Mouse (Mus musculus) right cerebral cortex, adult 2 months (tissue): ENCODE data around the gene Chrnb1.

ENCODE experiments used
- DNase-seq, 2 experiments: peaks; one replicate each; pipeline ENCODE4 v3.0.0; 2021 to 2022; ENCODE audit warnings: low spot score in 2 of 2

Gene Chrnb1

DNA sequence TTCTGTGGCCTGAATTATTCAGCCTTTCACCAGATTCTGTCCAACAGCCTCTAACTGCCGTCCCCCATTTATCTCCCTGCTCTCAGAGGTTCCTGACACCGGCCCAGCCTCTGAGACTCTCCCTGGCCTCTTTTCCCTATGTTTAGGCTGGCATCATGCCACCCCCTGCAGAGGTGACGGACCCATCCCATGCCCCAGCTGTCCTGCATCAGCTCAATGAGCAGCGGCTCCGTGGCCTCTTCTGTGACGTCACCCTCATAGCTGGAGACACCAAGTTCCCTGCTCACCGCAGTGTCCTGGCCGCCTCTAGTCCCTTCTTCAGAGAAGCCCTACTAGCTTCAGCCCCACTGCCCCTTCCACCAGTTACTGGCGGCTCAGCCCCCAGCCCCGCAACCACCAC, 20.0 kb downstream of the Chrnb1 start:
- DNase-seq: no peak

DNA sequence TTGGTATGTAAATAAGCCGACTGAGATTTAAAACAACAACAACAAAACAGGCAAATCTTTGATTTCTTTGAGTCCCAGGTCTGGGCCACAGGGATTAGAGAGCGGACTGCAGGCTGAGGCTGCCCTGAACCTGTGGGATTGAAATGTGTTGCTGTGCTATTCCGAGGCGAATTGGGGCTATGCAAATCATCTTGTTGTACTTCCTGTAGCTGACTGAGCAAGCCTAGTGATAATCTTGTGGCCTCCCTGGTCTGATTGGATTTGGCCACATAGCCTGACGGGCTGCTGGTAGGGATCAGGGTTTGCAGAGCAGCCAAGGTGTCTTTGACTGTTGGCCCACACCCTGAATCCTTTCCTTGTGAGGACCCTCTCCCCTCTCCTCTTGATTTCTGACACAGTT, 20.8 kb downstream of the Chrnb1 start:
- DNase-seq: no peak

DNA sequence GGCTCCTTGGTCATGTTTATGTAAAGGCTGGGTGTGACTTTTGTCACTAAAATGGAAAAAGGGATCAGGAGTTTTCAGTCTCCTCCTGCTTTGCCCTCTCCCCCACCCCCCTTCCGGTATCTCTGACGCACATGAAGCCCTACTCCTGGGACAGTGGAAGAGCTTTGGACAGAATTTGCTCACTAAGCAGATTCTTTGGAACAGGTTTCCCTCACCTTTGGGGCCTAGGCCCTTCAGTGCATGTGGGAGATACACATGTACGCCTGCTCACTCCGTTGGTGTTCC, 28.2 kb downstream of the Chrnb1 start:
- no peak for DNase-seq

DNA sequence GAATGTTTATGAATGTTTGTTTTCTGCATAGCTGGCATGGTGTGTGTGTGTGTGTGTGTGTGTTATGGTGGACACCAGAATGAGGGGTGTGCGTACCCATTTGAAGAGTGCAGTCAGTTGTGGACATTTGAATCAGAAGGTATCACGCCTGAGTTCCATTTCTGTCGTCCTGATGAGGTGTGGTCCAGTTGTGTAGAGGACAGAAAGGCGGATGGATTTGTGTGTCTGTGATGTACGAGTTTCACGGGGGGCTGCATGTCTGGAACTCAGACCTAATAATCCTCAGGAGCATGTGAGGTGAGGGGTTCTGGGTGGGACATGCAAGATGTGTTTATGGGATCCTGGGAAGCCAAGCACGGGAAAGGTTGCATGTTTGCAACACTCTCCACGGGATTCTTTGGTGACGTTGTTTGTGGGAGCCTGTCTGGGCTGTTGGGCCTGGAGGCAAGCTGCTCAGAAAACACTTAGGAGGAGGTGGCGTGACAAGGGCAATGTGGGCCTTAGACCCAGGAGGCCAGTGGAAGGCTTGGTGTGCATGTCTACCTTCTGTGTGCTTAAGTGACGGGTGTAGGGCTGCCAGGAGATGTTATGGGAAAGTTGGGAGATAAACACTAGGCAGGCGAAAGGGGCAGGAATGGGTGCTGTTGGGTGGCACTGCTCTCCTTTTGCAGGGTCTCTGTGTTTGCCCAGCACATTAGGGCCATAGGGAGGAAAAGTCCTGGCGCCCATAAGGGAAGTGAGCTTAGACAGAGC, 28.7 kb downstream of the Chrnb1 start:
- no peak for DNase-seq

DNA sequence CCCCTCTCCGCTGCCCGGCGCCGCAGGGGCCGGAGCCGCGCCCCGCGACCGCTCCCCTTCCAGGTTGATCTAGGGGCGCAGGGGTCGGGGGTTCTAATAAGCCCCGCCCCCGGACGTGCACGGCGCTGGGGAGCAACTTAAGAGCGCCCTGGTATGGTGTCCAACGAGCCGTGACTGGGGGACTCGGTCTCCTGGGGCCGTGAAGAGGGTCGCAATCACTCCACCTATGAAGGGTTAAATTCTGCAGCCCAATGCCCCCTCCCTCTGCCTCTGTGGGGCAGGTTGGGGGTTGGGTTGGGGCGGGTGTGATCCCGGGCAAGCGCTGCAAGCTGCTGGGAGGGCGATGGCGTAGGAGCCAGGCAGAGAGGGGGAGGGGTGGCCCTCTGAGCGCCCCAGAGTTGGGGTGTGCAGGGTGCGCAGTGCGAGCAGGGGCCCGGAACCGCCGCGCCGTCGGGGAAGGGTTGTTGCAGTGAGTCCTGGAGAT, 29.6 kb downstream of the Chrnb1 start:
- peak; percentile 69 for DNase-seq

DNA sequence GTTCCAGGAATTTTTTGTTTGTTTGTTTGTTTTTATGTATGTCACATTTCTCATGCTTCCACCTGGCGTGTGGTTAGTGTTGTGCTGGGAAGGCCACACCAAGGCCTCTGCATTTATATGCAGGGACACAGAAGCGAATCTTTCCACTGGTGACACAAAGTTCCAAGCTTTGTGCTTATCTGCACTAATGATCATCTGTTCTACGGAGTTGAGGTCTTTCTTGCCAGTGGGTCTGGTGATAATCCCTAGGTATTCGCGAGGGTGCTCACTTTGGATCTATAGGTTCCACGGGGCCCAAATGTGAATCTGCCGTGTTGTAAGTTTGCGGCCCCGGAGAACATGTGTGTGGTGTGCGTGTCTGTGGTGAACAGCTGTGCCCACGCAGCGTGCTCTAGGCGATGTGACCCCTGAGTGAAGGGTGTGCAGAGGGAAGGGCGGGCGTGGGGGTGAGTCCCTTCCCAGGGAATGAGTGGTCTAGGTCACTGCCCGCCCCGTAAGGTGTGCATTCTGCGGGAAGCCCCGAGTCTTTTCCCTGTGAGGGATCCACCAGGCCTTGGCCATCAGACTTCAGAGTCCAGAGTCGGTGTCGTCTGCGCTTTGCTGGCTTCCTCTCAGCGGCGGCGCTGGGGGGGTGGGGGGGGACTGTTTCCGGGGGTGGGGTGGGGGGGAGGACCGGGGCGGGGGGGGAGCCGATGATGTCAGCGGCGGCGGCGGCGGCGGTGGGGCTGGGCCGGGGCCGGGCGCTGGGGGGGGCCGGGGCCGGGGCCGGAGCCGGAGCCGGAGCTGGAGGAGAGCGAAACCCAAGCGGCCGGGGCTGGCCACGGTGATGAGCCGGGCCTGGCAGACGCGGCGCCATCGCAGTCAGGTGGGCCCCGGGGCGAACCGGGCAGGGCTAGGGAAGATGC, 30.3 kb downstream of the Chrnb1 start, which contains the start of gene Zbtb4:
Gene Zbtb4, plus strand, starts transcription at position 692 of the 905 bp plus-strand sequence.
- DNase-seq: peak in 1 of 2 experiments; percentile 60

DNA sequence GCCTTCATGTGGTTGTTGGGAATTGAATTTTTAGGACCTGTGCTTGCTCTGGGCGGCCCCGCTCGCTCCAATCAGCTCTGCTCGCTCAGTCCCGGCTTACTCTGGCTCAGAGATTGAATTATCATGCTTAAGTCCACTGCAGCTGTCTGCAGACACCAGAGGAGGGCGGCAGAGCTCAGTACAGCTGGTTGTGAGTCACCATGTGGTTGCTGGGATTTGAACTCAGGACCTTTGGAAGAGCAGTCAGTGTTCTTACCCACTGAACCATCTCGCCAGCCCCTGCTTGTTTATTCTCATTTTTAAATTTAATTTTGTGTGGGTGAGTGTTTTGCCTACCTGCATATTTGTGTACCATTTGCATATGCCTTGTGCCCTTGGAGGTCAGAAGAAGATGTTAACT, 32.2 kb downstream of the Chrnb1 start:
- DNase-seq: no peak

DNA sequence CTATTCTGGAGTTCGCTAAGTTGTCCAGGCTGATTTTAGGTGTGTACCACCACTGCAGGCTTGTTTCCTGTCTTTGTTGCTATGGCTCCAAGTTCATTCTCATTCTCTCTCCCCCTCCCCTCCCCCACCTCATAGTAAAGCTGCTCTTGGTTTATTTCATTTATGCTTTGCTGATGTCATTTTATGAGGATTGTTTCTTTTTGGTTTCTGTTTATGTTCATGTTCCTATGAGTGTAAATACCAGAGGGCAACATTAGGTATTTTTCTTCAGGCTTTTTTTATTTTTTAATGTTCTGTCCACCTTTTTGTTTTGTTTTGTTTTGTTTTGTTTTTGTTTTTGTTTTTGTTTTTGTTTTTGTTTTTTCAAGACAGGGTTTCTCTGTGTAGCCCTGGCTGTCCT, 33.9 kb downstream of the Chrnb1 start, which contains the start of gene Slc35g3:
Gene Slc35g3, minus strand, starts transcription at position 101 of the 400 bp plus-strand sequence.
- no peak for DNase-seq

DNA sequence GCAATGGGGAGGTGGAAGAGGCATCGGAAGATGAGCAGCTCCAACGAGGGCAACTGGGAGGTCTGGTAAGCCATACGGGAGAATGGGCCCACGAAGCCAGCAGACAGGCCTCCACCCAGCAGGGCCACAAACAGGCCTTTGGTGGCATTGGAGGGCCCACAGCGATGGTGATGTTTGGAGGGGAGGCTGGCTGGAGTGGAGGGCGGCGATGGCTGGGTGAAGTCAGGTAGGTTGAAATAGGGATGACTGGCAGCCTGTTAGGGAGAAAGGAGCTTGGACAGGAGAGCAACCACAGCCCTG, 34.9 kb downstream of the Chrnb1 start:
- no peak for DNase-seq

DNA sequence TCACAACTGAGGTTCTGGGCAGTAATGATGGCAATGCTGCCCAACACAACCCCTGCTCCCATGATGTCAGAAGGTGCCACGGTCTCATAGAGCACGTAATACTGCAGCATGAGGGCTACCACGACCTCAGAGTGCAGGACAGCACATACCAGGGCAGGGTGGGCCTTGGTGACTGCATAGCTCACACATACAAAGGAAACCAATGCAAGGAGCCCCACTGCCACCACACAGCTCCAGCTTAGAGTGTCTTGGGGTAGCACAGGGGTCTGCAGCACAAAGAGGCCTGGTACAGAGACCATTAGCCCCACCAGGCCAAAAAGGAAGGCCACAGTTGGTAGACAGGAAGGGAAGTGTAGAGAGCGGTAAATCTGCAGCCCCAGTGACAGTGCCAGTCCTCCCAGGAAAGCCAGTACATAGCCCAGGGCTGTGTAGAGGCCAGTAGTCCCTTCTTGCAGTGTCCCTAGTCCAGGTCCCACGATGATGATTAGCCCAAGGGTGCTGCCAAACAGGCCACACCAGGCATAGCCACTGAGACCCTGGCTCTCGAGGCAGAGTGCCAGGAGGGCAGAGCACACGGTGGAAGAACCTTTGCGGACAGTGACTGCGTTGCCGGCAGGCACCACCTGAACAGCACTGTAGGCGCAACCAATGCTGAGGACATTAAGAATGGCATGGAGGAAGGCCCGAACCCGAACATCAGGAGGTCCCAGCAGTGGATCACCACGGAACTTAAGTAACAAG, 35.4 kb downstream of the Chrnb1 start:
- DNase-seq: no peak

DNA sequence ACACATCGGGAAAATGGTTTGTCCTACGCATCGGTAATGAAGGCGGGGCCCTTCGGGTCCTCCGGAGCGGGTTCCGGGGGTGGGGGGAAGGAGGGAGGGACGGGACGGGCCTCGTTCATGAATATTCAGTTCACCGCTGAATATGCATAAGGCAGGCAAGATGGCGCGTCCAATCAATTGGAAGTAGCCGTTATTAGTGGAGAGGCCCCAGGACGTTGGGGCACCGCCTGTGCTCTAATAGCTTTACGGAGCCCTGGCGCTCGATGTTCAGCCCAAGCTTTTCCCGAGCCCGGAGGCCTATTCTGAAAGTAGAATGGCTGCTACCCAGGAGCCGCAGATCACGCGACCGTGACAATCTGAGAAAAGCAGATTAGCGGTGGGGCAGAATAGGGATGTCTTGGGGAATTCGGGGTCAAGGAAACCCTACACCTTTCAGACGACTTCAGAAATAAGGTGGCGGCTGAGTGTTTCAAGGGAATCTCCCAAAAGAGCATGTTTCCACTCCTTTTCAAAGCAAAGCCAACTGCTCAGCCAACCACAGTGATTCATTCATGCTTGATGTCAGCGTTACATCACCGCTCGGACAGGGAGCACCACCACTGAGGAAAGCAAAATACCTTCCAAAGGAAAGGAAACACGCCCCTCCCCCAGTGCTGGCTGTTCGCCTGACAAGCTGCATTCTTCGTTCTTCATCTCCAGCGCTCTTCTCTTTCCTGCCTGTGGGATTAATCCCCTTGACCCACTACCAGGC, 36.6 kb downstream of the Chrnb1 start:
- DNase-seq: peak; percentile 87 to 91

DNA sequence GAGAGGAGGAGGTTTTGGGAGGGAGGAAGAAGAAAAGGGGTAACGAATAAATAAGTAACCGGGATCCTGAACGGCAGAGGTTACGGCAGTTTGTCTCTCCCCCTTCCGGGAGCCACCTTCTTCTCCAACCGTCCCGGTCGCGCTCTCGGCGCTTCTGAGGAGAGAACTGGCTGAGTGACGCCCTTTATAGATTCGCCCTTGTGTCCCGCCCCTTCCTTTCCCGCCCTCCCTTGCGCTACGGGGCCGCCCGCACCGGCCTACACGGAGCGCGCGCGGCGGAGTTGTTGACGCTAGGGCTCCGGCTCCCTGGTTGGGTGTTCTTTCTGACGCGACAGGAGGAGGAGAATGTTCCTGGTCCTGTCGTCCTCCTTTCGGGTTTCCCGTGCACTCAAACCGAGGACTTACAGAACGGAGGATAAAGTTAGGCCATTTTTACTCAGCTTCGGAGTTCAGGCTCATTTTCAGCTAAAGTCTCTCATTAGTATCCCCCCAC, 37.2 kb downstream of the Chrnb1 start, which contains the start of gene Polr2a:
Gene Polr2a, minus strand, starts transcription at position 160 of the 493 bp plus-strand sequence.
- DNase-seq: peak; percentile 98

DNA sequence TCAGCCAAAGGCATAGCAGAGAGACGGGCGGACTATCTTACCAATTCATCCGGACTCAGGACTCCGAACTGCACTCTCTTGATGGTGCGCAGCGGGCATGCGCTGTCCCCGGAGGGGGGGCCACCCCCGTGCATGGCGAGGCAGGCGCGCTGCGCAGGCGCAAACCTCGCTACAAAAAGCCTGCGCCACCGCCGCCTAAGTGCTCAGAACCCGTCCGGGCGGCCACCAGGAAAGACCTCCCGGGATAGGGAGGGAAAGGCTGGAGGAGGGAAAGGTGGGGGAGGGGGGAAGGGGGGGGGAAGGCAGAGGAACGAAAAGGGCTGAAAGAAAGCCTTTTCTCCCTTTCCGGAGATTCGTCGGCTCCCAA, 37.7 kb downstream of the Chrnb1 start:
- DNase-seq: peak; percentile 97 to 98

DNA sequence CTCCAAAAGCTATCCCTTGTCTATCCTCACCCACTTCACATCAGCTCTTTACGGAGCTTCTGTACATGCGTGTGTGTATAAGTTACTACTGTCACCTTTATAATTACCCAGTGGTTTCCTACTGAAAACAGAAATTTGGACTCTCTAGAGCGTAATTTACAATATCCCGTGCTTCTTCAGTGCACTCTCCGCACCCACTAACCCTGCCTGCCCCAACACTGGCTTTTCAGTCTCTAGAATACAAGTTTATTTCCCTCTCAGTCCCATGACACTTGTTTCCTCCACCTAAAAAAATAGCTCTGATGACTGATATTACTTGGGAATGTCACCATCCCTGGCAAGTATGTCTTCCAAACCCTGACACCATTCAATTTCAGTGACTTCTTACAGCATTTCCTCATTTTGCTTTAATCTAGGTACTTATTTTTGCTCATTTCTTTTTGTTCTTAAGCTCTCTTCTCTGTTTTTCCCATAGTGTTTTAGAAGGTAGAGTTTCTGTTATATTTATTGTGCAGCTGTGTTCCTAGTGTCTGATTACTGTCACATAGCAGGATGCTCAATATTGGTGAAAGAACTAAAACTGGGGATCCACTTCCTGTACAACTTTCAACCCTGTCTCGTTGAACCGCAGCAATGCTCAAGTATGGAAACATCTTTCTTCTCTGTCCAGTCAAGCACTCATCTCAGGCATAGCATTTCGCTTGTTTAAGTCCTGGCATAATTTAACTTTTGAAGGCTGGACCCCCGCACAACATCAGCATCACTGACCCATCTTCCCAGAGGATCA, 38.2 kb downstream of the Chrnb1 start:
- DNase-seq: no peak

DNA sequence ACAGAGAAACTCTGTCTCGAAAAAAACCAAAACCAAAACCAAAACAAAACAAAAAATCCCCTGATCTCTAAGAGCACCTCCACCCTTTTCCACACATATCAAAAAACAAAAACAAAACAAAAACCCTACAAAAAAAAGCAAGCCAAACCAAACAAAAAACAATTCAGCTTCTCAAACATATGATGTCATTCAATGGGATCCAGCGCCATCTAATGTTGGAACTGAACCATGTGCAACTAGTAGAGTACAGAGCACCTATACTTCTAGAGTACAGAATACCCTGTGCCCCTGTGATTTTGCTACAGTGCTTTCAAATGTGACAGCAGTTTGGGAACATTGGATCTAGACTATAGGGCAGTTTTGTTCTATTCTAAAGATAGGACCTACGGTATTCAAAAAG, 41.0 kb downstream of the Chrnb1 start:
- peak in 1 of 2 experiments; percentile 41 for DNase-seq

DNA sequence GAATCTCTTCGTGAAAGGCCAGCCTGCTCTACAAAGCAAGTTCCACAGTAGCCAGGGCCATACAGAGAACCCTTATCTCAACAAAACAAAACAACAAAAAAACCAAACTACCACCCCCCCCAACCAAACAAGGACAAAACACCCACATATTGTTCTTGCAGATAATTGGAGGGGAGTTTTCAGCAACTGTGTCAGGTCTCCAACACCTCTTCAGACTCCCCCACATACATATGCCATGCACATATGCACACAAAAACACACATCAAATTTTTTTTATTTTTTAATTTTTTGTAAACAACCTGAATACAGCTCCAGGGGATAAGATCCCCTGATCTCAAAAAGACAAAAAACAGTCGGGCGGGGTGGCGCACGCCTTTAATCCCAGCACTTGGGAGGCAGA, 41.5 kb downstream of the Chrnb1 start:
- no peak for DNase-seq

DNA sequence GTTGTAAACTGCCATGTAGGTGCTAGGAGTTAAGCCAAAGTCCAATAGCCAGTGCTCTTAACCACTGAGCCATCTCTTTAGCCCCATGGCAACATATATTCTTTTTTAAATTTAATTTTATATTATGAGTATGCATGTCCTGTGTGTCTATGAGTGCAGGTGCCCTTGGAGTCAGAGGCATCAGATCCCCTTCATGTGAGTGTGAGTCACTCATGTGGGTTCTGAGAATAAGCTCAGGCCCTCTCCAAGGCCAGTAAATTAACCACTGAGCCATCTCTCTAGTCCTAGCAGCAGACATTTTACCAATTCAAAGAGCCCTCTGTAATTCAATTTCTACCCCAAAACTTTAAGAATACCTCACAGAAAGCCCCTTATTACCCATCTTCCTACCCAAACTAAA, 43.1 kb downstream of the Chrnb1 start:
- no peak for DNase-seq

DNA sequence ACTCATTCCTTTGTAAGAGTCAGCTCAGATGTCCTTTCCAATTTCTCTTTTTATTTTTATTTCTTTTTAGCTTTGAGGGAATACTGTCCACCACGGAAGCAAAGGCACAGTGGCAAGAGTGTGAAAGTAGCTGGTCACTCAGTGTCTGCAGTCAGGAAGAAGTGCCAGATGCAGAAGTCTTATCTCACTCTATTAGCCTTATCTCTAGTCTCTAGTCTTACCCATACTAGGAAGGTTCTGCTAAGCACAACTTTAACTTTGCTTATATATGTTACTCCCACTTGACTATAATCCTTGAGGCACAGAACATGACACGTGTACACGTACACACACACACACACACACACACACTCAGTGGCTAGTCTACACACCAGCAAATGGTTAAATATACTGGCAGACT, 44.1 kb downstream of the Chrnb1 start:
- no peak for DNase-seq
